Mouse (Mus musculus) heart, postnatal 0 days (tissue): ENCODE results near the gene Gtf2ird1.

Experiments
- CTCF ChIP-seq: IDR thresholded peaks from 2 replicates; pipeline ENCODE4 v1.5.1; 2016; ENCODE audit warnings: antibody characterized with exemption, control low read depth, low read depth
- EP300 ChIP-seq: IDR thresholded peaks from 2 replicates; pipeline ENCODE4 v1.6.1; 2016; ENCODE audit warnings: antibody characterized with exemption, low read depth

GRCm38 (mm10) chr5:134490465-134490864 is 33.9 kb upstream of the Gtf2ird1 start:
- TF ChIP-seq CTCF (peak; percentile 38), EP300 (no peak)
